Mouse (Mus musculus) midbrain, embryonic 13.5 days (tissue): ENCODE results near the gene Hsd17b7. TPM values are rescaled to one million over a fixed set of nuclear protein-coding genes. Genes with fewer than 3 reads are reported as not detected.

ENCODE experiments used
- ATAC-seq: fragments of 200-750 bp; cut with Nextera tagmentation; 2 replicates; pipeline ENCODE4 v1.8.0; 2017; ENCODE audit warnings: mild to moderate bottlenecking, moderate TSS enrichment, moderate library complexity
- H3K27ac ChIP-seq: fragments of 300-500 bp; sonication (generic); 2 replicates; pipeline ENCODE4 v1.5.1; 2015; ENCODE audit warnings: inconsistent platforms, mild to moderate bottlenecking, moderate library complexity
- H3K27me3 ChIP-seq: fragments of 300-500 bp; sonication (generic); 2 replicates; pipeline ENCODE4 v1.6.1; 2015; ENCODE audit warnings: mild to moderate bottlenecking, inconsistent platforms
- H3K36me3 ChIP-seq: fragments of 300-500 bp; sonication (generic); 2 replicates; pipeline ENCODE4 v1.6.1; 2015; ENCODE audit warnings: mild to moderate bottlenecking, inconsistent platforms
- H3K4me1 ChIP-seq: fragments of 300-500 bp; sonication (generic); replicated peaks from 2 replicates; pipeline ENCODE4 v1.6.1; 2015; ENCODE audit warnings: inconsistent platforms
- H3K4me2 ChIP-seq: fragments of 300-500 bp; sonication (generic); replicated peaks from 2 replicates; pipeline ENCODE4 v1.6.1; 2015; ENCODE audit warnings: moderate library complexity, mild to moderate bottlenecking, inconsistent platforms
- H3K4me3 ChIP-seq: fragments of 300-500 bp; sonication (generic); replicated peaks from 2 replicates; pipeline ENCODE4 v1.5.1; 2015; ENCODE audit warnings: mild to moderate bottlenecking, inconsistent platforms
- H3K9ac ChIP-seq: fragments of 300-500 bp; sonication (generic); replicated peaks from 2 replicates; pipeline ENCODE4 v1.6.1; 2015; ENCODE audit warnings: mild to moderate bottlenecking, inconsistent platforms
- H3K9me3 ChIP-seq: fragments of 300-500 bp; sonication (generic); 2 replicates; pipeline ENCODE4 v1.6.1; 2016; ENCODE audit warnings: mild to moderate bottlenecking, inconsistent platforms
- WGBS: fragments of 180-500 bp; shearing (Covaris S2); methylation state at CpG from one replicate; pipeline ENCODE4 v1.1.7; 2015; 5-methylcytosine and 5-hydroxymethylcytosine counted together
- polyA plus RNA-seq: library from polyadenylated mRNA; unstranded; fragments of >200 nt; fragmentation: Nextera tagmentation; extraction: Ambion mirVana; gene quantifications from 2 replicates; pipeline ENCODE4 v1.2.1, GENCODE M21; 2015

The Hsd17b7 gene
- polyA plus RNA-seq, 1 experiment from 2014 or later, result 18.2 TPM

- H3K36me3 ChIP-seq, result no peaks in the 10 kb centered on the region
- no peak overlapping the region for H3K9ac ChIP-seq
- ATAC-seq, result no peak
- 87% methylated on average over 7 of the region's 7 CpGs for WGBS
- H3K27ac ChIP-seq, result no peak overlapping the region
- no peaks in the 10 kb centered on the region for H3K9me3 ChIP-seq
- no peaks in the 10 kb centered on the region for H3K27me3 ChIP-seq
- H3K4me1 ChIP-seq, result no peaks in the 10 kb centered on the region
- H3K4me2 ChIP-seq, result no peak overlapping the region
- no peak overlapping the region for H3K4me3 ChIP-seq
Measured at GRCm38 (mm10) chr1:169910751-169911150, 58.3 kb downstream of the Hsd17b7 start.

GRCm38 (mm10) chr1:169909659-169910058 is 59.4 kb downstream of the Hsd17b7 start:
- Histone ChIP-seq H3K9me3 (no peaks in the 10 kb centered on the region), H3K27ac (no peak overlapping the region), H3K9ac (no peak overlapping the region), H3K4me3 (no peak overlapping the region), H3K4me1 (no peaks in the 10 kb centered on the region), H3K4me2 (no peak overlapping the region), H3K27me3 (no peaks in the 10 kb centered on the region), H3K36me3 (no peaks in the 10 kb centered on the region)
- ATAC-seq, result no peak
- WGBS, result 90% methylated on average over 6 of the region's 6 CpGs

- Histone ChIP-seq H3K4me3 (no peak overlapping the region), H3K27me3 (no peaks in the 10 kb centered on the region), H3K4me2 (no peak overlapping the region), H3K36me3 (no peaks in the 10 kb centered on the region), H3K9ac (no peak overlapping the region), H3K27ac (no peak overlapping the region), H3K4me1 (no peaks in the 10 kb centered on the region), H3K9me3 (no peaks in the 10 kb centered on the region)
- no peak for ATAC-seq
- WGBS, result 86% methylated on average over 5 of the region's 5 CpGs
Measured at GRCm38 (mm10) chr1:169909163-169909562, 59.9 kb downstream of the Hsd17b7 start.

- Histone ChIP-seq H3K4me2 (no peak overlapping the region), H3K27me3 (no peaks in the 10 kb centered on the region), H3K4me3 (no peak overlapping the region), H3K4me1 (no peaks in the 10 kb centered on the region), H3K9me3 (no peaks in the 10 kb centered on the region), H3K27ac (no peak overlapping the region), H3K9ac (no peak overlapping the region), H3K36me3 (no peaks in the 10 kb centered on the region)
- no peak for ATAC-seq
- 92% methylated on average over 3 of the region's 3 CpGs for WGBS
Measured at GRCm38 (mm10) chr1:169900771-169901336, 68.2 kb downstream of the Hsd17b7 start.

Other genes starting within 250 kb of the Hsd17b7 start
- gene Rgs4, start 221.6 kb downstream of the Hsd17b7 start, polyA plus RNA-seq, result 23.8 and 25.4 TPM in 2 replicates
- gene Ccdc190, start 40.6 kb downstream of the Hsd17b7 start, polyA plus RNA-seq, result 1.3 and 1.8 TPM in 2 replicates
- 7.4 and 8.4 TPM in 2 replicates for gene Ddr2, start 141.5 kb upstream of the Hsd17b7 start, polyA plus RNA-seq
- 57.9 and 59.3 TPM in 2 replicates for gene Uap1, start 205.7 kb upstream of the Hsd17b7 start, polyA plus RNA-seq
- 7.6 and 8.3 TPM in 2 replicates for gene Uhmk1, start 246.2 kb upstream of the Hsd17b7 start, polyA plus RNA-seq